Mouse (Mus musculus): ENCODE measurements around the gene Aloxe3. TPM values are rescaled to one million over a fixed set of nuclear protein-coding genes. Genes with fewer than 3 reads are reported as not detected.
A peak's percentile ranks its signal among the peaks of the same experiment; 100 is the strongest.

Gene Aloxe3
- polyA plus RNA-seq (2015; fragmentation: Nextera tagmentation; extraction: Ambion mirVana) = 2.8 and 3.5 TPM in 2 replicates

DNA sequence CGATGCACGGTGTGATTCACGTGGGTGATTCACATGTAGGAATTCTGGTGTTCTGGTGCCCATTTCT, at the start of gene Aloxe3:
TSS of gene Aloxe3 (plus strand) at position 45 of the 67 bp plus-strand sequence.
- H3K27ac ChIP-seq (ENCODE audit: low read length) = peak within 1 kb of the TSS; percentile 74
- peak within 1 kb of the TSS; percentile 73 for H3K4me3 ChIP-seq (replicated peaks; ENCODE audit: low read length)
- peak within 1 kb of the TSS; percentile 71 for H3K4me2 ChIP-seq (ENCODE audit: low read length)
- peak within 1 kb of the TSS; percentile 63 for H3K9ac ChIP-seq (replicated peaks; ENCODE audit: low read depth, low read length)
- H3K36me3 ChIP-seq (ENCODE audit: control insufficient read depth, insufficient read depth) = no peaks in the 10 kb centered on the region
- H3K9me3 ChIP-seq (ENCODE audit: control insufficient read depth, low read length) = no peaks in the 10 kb centered on the region
- peaks cover 3% of the 10 kb centered on the region for H3K27me3 ChIP-seq (replicated peaks; ENCODE audit: control insufficient read depth, insufficient read depth, low read length)
- WGBS = 3% methylated on average over 3 of the region's 3 CpGs
- peaks cover 20% of the 10 kb centered on the region for H3K4me1 ChIP-seq (replicated peaks; ENCODE audit: control insufficient read depth, insufficient read depth, low read length)
- ATAC-seq = no peak

DNA sequence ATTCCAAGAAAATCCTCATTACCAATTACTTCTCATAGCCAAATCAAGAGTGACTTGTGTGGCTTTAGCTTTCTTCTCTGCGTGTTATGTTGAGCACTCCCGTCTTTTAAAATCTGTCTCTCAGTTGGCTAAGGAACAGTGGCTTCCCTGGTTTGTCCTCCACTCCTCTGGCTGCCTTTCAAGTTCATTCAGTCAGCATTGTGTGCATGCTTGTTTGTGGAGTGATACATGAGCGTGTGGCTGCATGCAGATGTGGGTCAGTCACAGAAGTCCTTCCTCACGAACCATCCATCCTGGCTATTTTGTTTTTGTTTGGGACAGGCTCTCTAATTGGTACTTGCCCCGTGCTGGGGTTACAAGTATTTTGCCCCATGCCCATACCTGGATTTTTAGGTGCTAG, 49.1 kb upstream of the Aloxe3 start:
- ATAC-seq = no peak
- Histone ChIP-seq H3K27me3 (replicated peaks; ENCODE audit: control insufficient read depth, insufficient read depth, low read length) (no peaks in the 10 kb centered on the region), H3K4me2 (ENCODE audit: low read length) (no peak overlapping the region), H3K36me3 (ENCODE audit: control insufficient read depth, insufficient read depth) (no peaks in the 10 kb centered on the region), H3K9me3 (ENCODE audit: control insufficient read depth, low read length) (no peaks in the 10 kb centered on the region), H3K4me3 (replicated peaks; ENCODE audit: low read length) (no peak overlapping the region), H3K9ac (replicated peaks; ENCODE audit: low read depth, low read length) (no peak overlapping the region), H3K4me1 (replicated peaks; ENCODE audit: control insufficient read depth, insufficient read depth, low read length) (peaks cover 15% of the 10 kb centered on the region), H3K27ac (ENCODE audit: low read length) (no peak overlapping the region)
- WGBS = 43% methylated on average over 5 of the region's 5 CpGs

DNA sequence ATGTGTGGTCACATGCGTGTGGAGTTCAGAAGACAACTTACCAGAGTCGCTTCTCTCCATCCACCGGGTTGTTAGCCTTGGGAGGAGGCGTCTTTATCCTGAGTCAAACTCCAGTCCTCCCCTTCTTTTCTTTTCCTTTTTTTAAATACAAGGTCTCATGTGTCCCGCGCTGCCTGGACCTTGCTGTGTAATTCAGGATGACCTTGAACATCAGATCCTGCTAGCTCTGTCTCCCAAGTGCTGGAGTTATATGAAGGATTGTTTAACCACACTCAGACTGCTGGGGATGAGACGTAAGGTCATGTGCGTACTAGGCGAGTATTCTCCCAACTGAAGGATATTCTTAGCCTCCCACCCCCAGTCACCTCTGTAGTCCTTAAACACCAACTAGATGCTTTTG, 48.4 kb upstream of the Aloxe3 start:
- no peak overlapping the region for H3K27ac ChIP-seq (ENCODE audit: low read length)
- peaks cover 10% of the 10 kb centered on the region for H3K4me1 ChIP-seq (replicated peaks; ENCODE audit: control insufficient read depth, insufficient read depth, low read length)
- no peaks in the 10 kb centered on the region for H3K27me3 ChIP-seq (replicated peaks; ENCODE audit: control insufficient read depth, insufficient read depth, low read length)
- no peak for ATAC-seq
- no peak overlapping the region for H3K4me2 ChIP-seq (ENCODE audit: low read length)
- 83% methylated on average over 9 of the region's 9 CpGs for WGBS
- no peak overlapping the region for H3K4me3 ChIP-seq (replicated peaks; ENCODE audit: low read length)
- no peak overlapping the region for H3K9ac ChIP-seq (replicated peaks; ENCODE audit: low read depth, low read length)
- H3K36me3 ChIP-seq (ENCODE audit: control insufficient read depth, insufficient read depth) = no peaks in the 10 kb centered on the region
- H3K9me3 ChIP-seq (ENCODE audit: control insufficient read depth, low read length) = no peaks in the 10 kb centered on the region

DNA sequence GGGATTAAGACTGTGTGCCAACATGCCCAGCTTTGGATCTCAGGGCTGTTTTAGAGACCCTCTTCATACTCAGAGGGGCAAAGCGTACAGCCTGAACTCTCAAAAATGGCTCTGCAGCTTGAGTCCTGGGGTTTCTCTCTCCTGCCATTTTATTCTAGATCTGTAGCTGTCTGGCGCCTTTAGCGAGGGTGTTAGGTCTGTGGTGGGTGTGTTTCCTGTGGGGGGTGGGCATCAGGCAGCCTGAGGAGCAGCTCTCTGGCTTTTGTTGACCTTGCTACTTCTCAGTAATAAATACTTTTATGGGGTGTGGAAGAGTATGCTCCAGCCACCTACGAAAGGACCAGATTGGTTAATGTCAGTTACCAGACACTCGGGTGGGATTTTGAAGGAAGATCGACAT, 47.7 kb upstream of the Aloxe3 start:
- no peak overlapping the region for H3K4me3 ChIP-seq (replicated peaks; ENCODE audit: low read length)
- no peaks in the 10 kb centered on the region for H3K9me3 ChIP-seq (ENCODE audit: control insufficient read depth, low read length)
- H3K9ac ChIP-seq (replicated peaks; ENCODE audit: low read depth, low read length) = no peak overlapping the region
- no peak for ATAC-seq
- no peak overlapping the region for H3K27ac ChIP-seq (ENCODE audit: low read length)
- no peaks in the 10 kb centered on the region for H3K36me3 ChIP-seq (ENCODE audit: control insufficient read depth, insufficient read depth)
- H3K27me3 ChIP-seq (replicated peaks; ENCODE audit: control insufficient read depth, insufficient read depth, low read length) = no peaks in the 10 kb centered on the region
- peaks cover 6% of the 10 kb centered on the region; the same call in 1 of the 2 replicates for H3K4me1 ChIP-seq (replicated peaks; ENCODE audit: control insufficient read depth, insufficient read depth, low read length)
- 89% methylated on average over 6 of the region's 6 CpGs for WGBS
- no peak overlapping the region for H3K4me2 ChIP-seq (ENCODE audit: low read length)

DNA sequence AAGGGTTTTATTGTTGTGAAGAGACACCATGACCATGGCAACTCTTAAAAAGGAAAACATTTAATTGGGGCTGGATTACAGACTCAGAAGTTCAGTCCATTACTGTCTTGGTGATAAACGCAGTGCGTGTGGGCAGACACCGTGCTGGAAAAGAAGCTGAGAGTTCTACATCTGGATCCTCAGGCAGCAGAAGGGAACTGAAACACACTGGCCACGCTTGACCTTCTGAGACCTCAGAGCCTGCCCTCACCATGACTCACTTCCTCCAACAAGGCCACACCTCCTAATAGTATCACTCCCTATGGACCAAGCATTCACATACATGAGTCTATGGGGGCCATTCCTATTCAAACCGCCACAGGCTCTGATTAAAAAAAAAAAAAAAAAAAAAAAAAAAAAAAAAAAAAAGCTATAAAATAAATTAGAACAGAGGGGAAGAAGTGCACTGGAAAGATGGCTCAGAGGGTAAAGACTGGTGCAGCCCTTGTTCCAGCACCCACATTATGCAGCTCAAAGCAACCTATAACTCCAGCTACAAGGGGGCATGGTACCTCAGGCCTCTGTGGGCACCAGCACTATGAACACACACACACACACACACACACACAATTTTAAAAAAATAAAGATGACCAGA, 46.8 kb upstream of the Aloxe3 start:
- H3K4me3 ChIP-seq (replicated peaks; ENCODE audit: low read length) = no peak overlapping the region
- no peaks in the 10 kb centered on the region for H3K36me3 ChIP-seq (ENCODE audit: control insufficient read depth, insufficient read depth)
- WGBS = 85% methylated on average over 5 of the region's 5 CpGs
- no peaks in the 10 kb centered on the region for H3K27me3 ChIP-seq (replicated peaks; ENCODE audit: control insufficient read depth, insufficient read depth, low read length)
- H3K9ac ChIP-seq (replicated peaks; ENCODE audit: low read depth, low read length) = no peak overlapping the region
- H3K4me2 ChIP-seq (ENCODE audit: low read length) = no peak overlapping the region
- ATAC-seq = no peak
- H3K4me1 ChIP-seq (replicated peaks; ENCODE audit: control insufficient read depth, insufficient read depth, low read length) = peaks cover 5% of the 10 kb centered on the region; the same call in 1 of the 2 replicates
- no peaks in the 10 kb centered on the region for H3K9me3 ChIP-seq (ENCODE audit: control insufficient read depth, low read length)
- H3K27ac ChIP-seq (ENCODE audit: low read length) = no peak overlapping the region

DNA sequence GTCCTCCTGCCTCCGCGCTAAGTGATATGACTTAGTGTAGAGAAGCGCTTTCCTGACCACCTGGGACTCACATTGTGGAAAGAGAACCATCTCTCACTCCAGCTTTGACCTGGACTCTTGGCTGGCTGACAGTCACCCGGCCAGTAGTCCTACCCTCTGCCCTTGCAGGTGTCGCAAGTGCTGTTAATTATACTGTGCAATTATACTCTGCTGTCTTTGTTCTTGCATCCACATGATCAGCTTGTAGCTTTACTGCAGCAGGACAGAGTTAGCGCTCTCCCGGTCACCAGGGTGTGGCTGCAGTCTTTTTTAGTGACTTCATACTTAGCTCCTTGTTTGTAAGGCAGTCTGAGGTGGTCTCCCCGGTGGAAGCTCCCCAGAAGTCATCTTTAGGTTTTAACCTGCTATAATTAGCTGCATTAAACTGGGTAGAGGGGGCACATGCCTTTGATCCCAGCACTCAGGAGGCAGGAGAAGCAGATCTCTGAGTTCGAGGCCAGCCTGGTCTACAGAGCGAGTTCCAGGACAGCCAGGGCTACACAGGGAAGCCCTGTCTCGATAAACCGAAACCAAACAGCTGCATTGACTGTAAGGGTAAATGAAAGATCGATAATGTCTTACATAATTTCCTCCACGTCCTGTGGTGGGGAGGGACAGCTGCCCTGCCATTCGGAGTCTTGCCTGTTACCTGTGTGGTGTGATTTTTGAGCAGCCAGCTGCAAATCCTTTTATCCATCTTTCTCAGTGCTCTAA, 45.4 kb upstream of the Aloxe3 start:
- no peak for ATAC-seq
- no peak overlapping the region for H3K27ac ChIP-seq (ENCODE audit: low read length)
- no peak overlapping the region for H3K9ac ChIP-seq (replicated peaks; ENCODE audit: low read depth, low read length)
- 83% methylated on average over 15 of the region's 15 CpGs for WGBS
- no peaks in the 10 kb centered on the region for H3K36me3 ChIP-seq (ENCODE audit: control insufficient read depth, insufficient read depth)
- no peaks in the 10 kb centered on the region for H3K27me3 ChIP-seq (replicated peaks; ENCODE audit: control insufficient read depth, insufficient read depth, low read length)
- H3K4me3 ChIP-seq (replicated peaks; ENCODE audit: low read length) = no peak overlapping the region
- H3K4me2 ChIP-seq (ENCODE audit: low read length) = no peak overlapping the region
- H3K9me3 ChIP-seq (ENCODE audit: control insufficient read depth, low read length) = no peaks in the 10 kb centered on the region
- H3K4me1 ChIP-seq (replicated peaks; ENCODE audit: control insufficient read depth, insufficient read depth, low read length) = no peaks in the 10 kb centered on the region

DNA sequence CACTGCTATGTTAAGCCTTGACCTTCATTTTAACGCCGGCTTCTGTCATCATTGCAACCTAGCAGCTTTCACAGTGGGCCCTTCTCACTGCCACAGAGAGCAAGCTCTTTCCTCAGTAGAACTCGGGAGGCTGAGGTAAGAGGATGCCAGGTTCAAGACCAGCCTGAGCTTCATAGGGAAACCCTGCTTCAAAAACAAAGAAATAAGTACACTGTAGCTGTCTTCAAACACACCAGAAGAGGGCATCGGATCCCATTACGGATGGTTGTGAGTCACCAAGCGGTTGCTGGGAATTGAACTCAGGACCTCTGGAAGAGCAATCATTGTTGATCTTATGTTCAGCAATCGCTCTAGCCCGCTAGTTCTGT, 44.9 kb upstream of the Aloxe3 start:
- 92% methylated on average over 8 of the region's 8 CpGs for WGBS
- no peak overlapping the region for H3K27ac ChIP-seq (ENCODE audit: low read length)

DNA sequence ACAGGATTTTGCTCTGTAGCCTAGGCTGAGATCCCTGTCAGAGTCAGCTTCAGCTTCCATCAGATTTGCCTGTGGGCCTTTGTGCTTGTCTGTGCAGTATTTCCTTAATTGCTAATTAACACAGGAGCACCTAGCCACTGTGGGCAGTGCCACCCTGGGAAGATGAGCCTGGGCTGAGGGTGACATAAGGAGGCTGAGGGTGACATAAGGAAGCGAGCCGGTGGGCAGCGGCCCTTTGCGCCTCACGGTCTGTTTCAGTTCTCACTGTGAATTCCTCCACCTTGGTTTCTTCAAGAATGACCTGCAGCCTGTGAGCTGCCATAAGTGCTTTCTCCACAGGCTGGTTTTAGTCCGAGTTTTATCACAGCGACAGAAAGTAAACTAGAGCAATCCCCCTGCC, 44.1 kb upstream of the Aloxe3 start:
- H3K4me2 ChIP-seq (ENCODE audit: low read length) = no peak overlapping the region
- H3K4me3 ChIP-seq (replicated peaks; ENCODE audit: low read length) = no peak overlapping the region
- no peak overlapping the region for H3K9ac ChIP-seq (replicated peaks; ENCODE audit: low read depth, low read length)
- no peak for ATAC-seq
- H3K36me3 ChIP-seq (ENCODE audit: control insufficient read depth, insufficient read depth) = no peaks in the 10 kb centered on the region
- no peak overlapping the region for H3K27ac ChIP-seq (ENCODE audit: low read length)
- H3K27me3 ChIP-seq (replicated peaks; ENCODE audit: control insufficient read depth, insufficient read depth, low read length) = no peaks in the 10 kb centered on the region
- no peaks in the 10 kb centered on the region for H3K4me1 ChIP-seq (replicated peaks; ENCODE audit: control insufficient read depth, insufficient read depth, low read length)
- whole genome bisulfite sequencing = 86% methylated on average over 7 of the region's 7 CpGs
- H3K9me3 ChIP-seq (ENCODE audit: control insufficient read depth, low read length) = no peaks in the 10 kb centered on the region

More for the DNA sequence above, 44.9 kb upstream of the Aloxe3 start:
- Histone ChIP-seq H3K4me2 (ENCODE audit: low read length) (no peak overlapping the region), H3K9ac (replicated peaks; ENCODE audit: low read depth, low read length) (no peak overlapping the region), H3K4me3 (replicated peaks; ENCODE audit: low read length) (no peak overlapping the region), H3K4me1 (replicated peaks; ENCODE audit: control insufficient read depth, insufficient read depth, low read length) (no peaks in the 10 kb centered on the region), H3K27me3 (replicated peaks; ENCODE audit: control insufficient read depth, insufficient read depth, low read length) (no peaks in the 10 kb centered on the region), H3K36me3 (ENCODE audit: control insufficient read depth, insufficient read depth) (no peaks in the 10 kb centered on the region), H3K9me3 (ENCODE audit: control insufficient read depth, low read length) (no peaks in the 10 kb centered on the region)
- no peak for ATAC-seq

DNA sequence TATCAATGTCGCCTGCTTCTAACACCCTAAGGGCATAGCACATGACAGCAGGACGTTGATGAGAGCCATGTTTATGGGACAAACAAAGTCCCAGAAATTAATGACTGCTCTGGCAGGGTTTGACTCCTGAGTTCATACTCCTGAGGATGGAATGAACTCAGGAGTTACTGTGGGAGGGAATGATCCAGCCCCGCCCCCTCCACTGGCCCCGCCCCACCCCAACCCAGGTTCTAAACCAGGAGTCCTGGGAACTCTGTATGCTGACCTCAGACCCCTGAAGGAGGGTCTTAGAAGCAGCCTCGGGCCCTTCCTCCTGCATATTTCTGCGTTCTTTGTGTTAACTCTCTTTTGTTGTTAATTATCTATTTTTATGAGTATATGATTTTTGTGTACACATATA, 40.1 kb upstream of the Aloxe3 start:
- Histone ChIP-seq H3K27me3 (replicated peaks; ENCODE audit: control insufficient read depth, insufficient read depth, low read length) (no peaks in the 10 kb centered on the region), H3K9ac (replicated peaks; ENCODE audit: low read depth, low read length) (no peak overlapping the region), H3K4me1 (replicated peaks; ENCODE audit: control insufficient read depth, insufficient read depth, low read length) (peaks cover 20% of the 10 kb centered on the region), H3K27ac (ENCODE audit: low read length) (no peak overlapping the region), H3K9me3 (ENCODE audit: control insufficient read depth, low read length) (no peaks in the 10 kb centered on the region), H3K4me3 (replicated peaks; ENCODE audit: low read length) (no peak overlapping the region), H3K4me2 (ENCODE audit: low read length) (no peak overlapping the region), H3K36me3 (ENCODE audit: control insufficient read depth, insufficient read depth) (0 out of 2 replicates have a peak, but pooled peaks cover 2% of the 10 kb centered on the region)
- WGBS = 71% methylated on average over 6 of the region's 6 CpGs
- no peak for ATAC-seq

DNA sequence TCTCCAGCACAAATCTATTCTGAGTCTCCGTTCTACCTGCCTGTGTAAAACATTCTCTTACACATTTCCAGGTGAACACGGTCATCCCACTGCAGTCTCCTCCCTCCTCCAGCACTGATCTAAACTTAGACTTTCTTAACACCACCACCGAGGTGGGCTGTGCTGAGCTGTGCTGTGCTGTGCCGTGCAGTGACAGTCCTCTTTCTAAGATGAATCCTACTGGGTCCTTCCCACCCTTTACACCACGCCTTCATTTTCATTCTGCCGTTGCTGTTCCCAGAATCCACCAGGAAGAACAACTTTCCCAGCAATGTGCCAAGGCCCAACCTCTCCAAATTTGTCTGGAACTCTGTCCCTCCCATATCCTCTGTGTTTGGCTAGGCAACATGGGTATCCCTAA, 39.3 kb upstream of the Aloxe3 start:
- 76% methylated on average over 6 of the region's 6 CpGs for WGBS
- H3K9me3 ChIP-seq (ENCODE audit: control insufficient read depth, low read length) = no peaks in the 10 kb centered on the region
- no peak overlapping the region for H3K4me2 ChIP-seq (ENCODE audit: low read length)
- no peak overlapping the region for H3K4me3 ChIP-seq (replicated peaks; ENCODE audit: low read length)
- no peaks in the 10 kb centered on the region for H3K27me3 ChIP-seq (replicated peaks; ENCODE audit: control insufficient read depth, insufficient read depth, low read length)
- H3K9ac ChIP-seq (replicated peaks; ENCODE audit: low read depth, low read length) = no peak overlapping the region
- ATAC-seq = no peak
- H3K27ac ChIP-seq (ENCODE audit: low read length) = no peak overlapping the region
- H3K4me1 ChIP-seq (replicated peaks; ENCODE audit: control insufficient read depth, insufficient read depth, low read length) = peaks cover 27% of the 10 kb centered on the region
- 0 out of 2 replicates have a peak, but pooled peaks cover 2% of the 10 kb centered on the region for H3K36me3 ChIP-seq (ENCODE audit: control insufficient read depth, insufficient read depth)

Measured in forebrain, embryonic 16.5 days (tissue).